In genomic region chr9:47384185-47384854, GRCm38 (mm10) we compare ENCODE assay signal across 12 mouse cellular contexts.
DNase-seq lines count a peak whose midpoint lies in the region; ATAC-seq and TF ChIP-seq lines count a peak whose summit lies in the region.
"Had no signal": no experiment of that assay in that cellular context is flagged by ENCODE, and none has a peak within 500 bp of the region (broad histone marks: within the 10 kb centered on the region; RNA-seq: fewer than 3 reads in every experiment).

No protein-coding gene starts in this region.

- H3K9ac ChIP-seq in lung, postnatal 0 days (replicated peaks; ENCODE audit: low read depth), result no peak overlapping the region
- H3K9ac ChIP-seq in embryonic facial prominence, embryonic 14.5 days (ENCODE audit: low read depth, low read length), result no peak overlapping the region
- H3K9ac ChIP-seq in hindbrain, embryonic 12.5 days, result no peak overlapping the region
- no peak overlapping the region for H3K9ac ChIP-seq in neural tube, embryonic 14.5 days (replicated peaks; ENCODE audit: low read depth, low read length)
- H3K9ac ChIP-seq: liver, embryonic 14.5 days had no signal

- no peaks in the 10 kb centered on the region for H3K36me3 ChIP-seq in lung, postnatal 0 days (ENCODE audit: insufficient read depth, low read length)
- no peaks in the 10 kb centered on the region for H3K36me3 ChIP-seq in embryonic facial prominence, embryonic 14.5 days (ENCODE audit: control insufficient read depth, insufficient read depth, low read length)
- no peaks in the 10 kb centered on the region for H3K36me3 ChIP-seq in hindbrain, embryonic 12.5 days
- H3K36me3 ChIP-seq in neural tube, embryonic 14.5 days (ENCODE audit: control insufficient read depth, insufficient read depth, low read length), result no peaks in the 10 kb centered on the region

- H3K27ac ChIP-seq in lung, postnatal 0 days (ENCODE audit: low read length), result no peak overlapping the region
- no peak overlapping the region for H3K27ac ChIP-seq in embryonic facial prominence, embryonic 14.5 days (replicated peaks; ENCODE audit: low read depth, low read length)
- peak overlapping the region; percentile 66 for H3K27ac ChIP-seq in hindbrain, embryonic 12.5 days
- no peak overlapping the region for H3K27ac ChIP-seq in neural tube, embryonic 14.5 days (ENCODE audit: low read depth, low read length)
- H3K27ac ChIP-seq: liver, embryonic 14.5 days had no signal

- H3K27me3 ChIP-seq in lung, postnatal 0 days (replicated peaks; ENCODE audit: insufficient read depth, low read length), result 0 out of 2 replicates have a peak, but pooled peaks cover 2% of the 10 kb centered on the region
- H3K27me3 ChIP-seq in embryonic facial prominence, embryonic 14.5 days (replicated peaks; ENCODE audit: control insufficient read depth, insufficient read depth, low read length), result no peaks in the 10 kb centered on the region
- H3K27me3 ChIP-seq in hindbrain, embryonic 12.5 days, result no peaks in the 10 kb centered on the region
- H3K27me3 ChIP-seq in neural tube, embryonic 14.5 days (ENCODE audit: control insufficient read depth, insufficient read depth, low read length), result no peaks in the 10 kb centered on the region

- no peaks in the 10 kb centered on the region for H3K4me1 ChIP-seq in lung, postnatal 0 days (ENCODE audit: insufficient read depth, low read depth, low read length)
- peaks cover 6% of the 10 kb centered on the region for H3K4me1 ChIP-seq in embryonic facial prominence, embryonic 14.5 days (ENCODE audit: control insufficient read depth, insufficient read depth, low read length)
- peaks cover 28% of the 10 kb centered on the region for H3K4me1 ChIP-seq in hindbrain, embryonic 12.5 days
- H3K4me1 ChIP-seq in neural tube, embryonic 14.5 days (ENCODE audit: control insufficient read depth, insufficient read depth, low read length), result peaks cover 7% of the 10 kb centered on the region; the same call in 1 of the 2 replicates

- H3K4me2 ChIP-seq in lung, postnatal 0 days (replicated peaks; ENCODE audit: low read depth, low read length), result no peak overlapping the region
- H3K4me2 ChIP-seq in embryonic facial prominence, embryonic 14.5 days (ENCODE audit: low read depth, low read length), result no peak overlapping the region
- no peak overlapping the region for H3K4me2 ChIP-seq in hindbrain, embryonic 12.5 days (replicated peaks)
- H3K4me2 ChIP-seq in neural tube, embryonic 14.5 days (ENCODE audit: low read depth, low read length), result no peak overlapping the region

- WGBS in lung, postnatal 0 days, result 61% methylated on average over 4 of the region's 4 CpGs
- WGBS in embryonic facial prominence, embryonic 14.5 days, result 30% methylated on average over 4 of the region's 4 CpGs
- WGBS in hindbrain, embryonic 12.5 days, result 23% methylated on average over 4 of the region's 4 CpGs
- 23% methylated on average over 4 of the region's 4 CpGs for WGBS in neural tube, embryonic 14.5 days

- no peaks in the 10 kb centered on the region for H3K9me3 ChIP-seq in lung, postnatal 0 days (ENCODE audit: low read length)
- no peaks in the 10 kb centered on the region for H3K9me3 ChIP-seq in embryonic facial prominence, embryonic 14.5 days (ENCODE audit: control insufficient read depth, low read length)
- H3K9me3 ChIP-seq in hindbrain, embryonic 12.5 days (replicated peaks), result no peaks in the 10 kb centered on the region
- H3K9me3 ChIP-seq in neural tube, embryonic 14.5 days (ENCODE audit: control insufficient read depth, low read length), result no peaks in the 10 kb centered on the region

- no peak for TF ChIP-seq CTCF in lung, postnatal 0 days (IDR thresholded peaks at IDR 0.05)

- peak; percentile 27 for DNase-seq in lung, postnatal 10 days
- no peak for DNase-seq in lung, postnatal 0 days (ENCODE audit: low spot score)
- DNase-seq in embryonic facial prominence, embryonic 14.5 days (ENCODE audit: low spot score), result peak; percentile 40
- DNase-seq in layer of hippocampus, postnatal 25 days (ENCODE audit: extremely low spot score in 1 of 2, low spot score in 1 of 2), result no peak
- DNase-seq in liver, result no peak
- DNase-seq: adrenal gland, postnatal 14 days; gastrocnemius, postnatal 14 days; heart, postnatal 4 days; layer of hippocampus, postnatal 36 days had no signal

- no peak for ATAC-seq in lung, postnatal 0 days
- peak; percentile 41; the same call in 1 of the 2 replicates for ATAC-seq in embryonic facial prominence, embryonic 14.5 days (ENCODE audit: low read depth)
- ATAC-seq in hindbrain, embryonic 12.5 days (ENCODE audit: low FRiP score), result peak; percentile 79
- ATAC-seq in neural tube, embryonic 14.5 days (ENCODE audit: low read depth), result peak; percentile 49; the same call in 1 of the 2 replicates

- H3K4me3 ChIP-seq in lung, postnatal 0 days (ENCODE audit: low read depth, low read length), result no peak overlapping the region
- H3K4me3 ChIP-seq in embryonic facial prominence, embryonic 14.5 days (ENCODE audit: low read depth, low read length), result no peak overlapping the region
- H3K4me3 ChIP-seq in hindbrain, embryonic 12.5 days, result no peak overlapping the region
- no peak overlapping the region for H3K4me3 ChIP-seq in neural tube, embryonic 14.5 days (ENCODE audit: low read depth, low read length)

- no peak for TF ChIP-seq EP300 in lung, postnatal 0 days (IDR thresholded peaks at IDR 0.05)

Comparison
In these comparisons a context has a peak if more than half of its experiments do, and no peak if none do; other contexts are left out.
1. DNase-seq: peak in lung, postnatal 10 days (single experiment) and embryonic facial prominence, embryonic 14.5 days (single experiment); none in lung, postnatal 0 days (single experiment), layer of hippocampus, postnatal 25 days (0 of 2) and liver (single experiment).